Mouse (Mus musculus) thymus, postnatal 10 days (tissue): ENCODE measurements at regions not wholly inside any gene's neighbourhood (a gene's known extent, or its start where the extent isn't known, plus 50 kb on each side); places are given as distances from the start of the nearest gene placed in this dataset.

Source experiments
- DNase-seq, 2 experiments: peaks; one replicate each; pipeline ENCODE4 v3.0.0; 2021; ENCODE audit warnings: low spot score in 2 of 2

DNA sequence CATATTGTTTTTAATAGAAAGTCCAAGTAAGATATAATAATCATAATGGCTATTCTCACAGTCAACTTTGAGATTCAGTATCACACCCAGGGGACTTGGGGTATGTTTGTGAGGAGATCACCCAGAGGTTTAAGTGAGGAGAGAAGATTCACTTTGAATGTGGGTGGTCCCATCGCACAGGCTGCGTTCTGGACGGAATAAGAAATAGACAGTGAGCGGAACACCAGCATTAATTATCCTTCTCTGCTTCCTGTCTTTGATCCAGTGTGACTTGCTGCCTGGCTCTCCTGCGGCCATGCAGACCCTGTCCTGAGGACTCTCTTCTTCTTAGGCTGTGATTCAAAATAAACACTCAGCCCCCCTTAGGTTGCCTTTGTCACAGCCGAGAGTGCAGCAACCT lies 60.6 kb upstream of the Kras start:
- DNase-seq = no peak

DNA sequence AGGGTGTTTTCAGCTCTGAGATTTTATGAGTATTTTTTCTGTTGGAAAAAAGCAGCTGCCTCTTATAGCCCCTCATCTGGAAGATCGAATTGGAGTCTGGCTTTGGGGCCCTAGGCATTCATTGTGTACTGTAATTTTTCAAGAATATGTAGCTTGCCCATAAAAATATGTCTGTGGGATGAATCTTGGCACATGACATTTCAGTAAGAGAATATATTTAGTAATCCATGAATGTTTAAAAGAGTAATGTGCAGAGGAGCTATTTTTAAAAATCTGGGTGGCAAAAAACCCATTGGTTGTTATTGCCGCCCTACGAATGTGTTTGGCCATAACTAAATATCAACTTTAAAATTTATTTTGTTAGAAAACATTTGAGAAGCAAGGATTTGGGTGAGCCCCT lies 59.0 kb upstream of the Kras start:
- DNase-seq = no peak

DNA sequence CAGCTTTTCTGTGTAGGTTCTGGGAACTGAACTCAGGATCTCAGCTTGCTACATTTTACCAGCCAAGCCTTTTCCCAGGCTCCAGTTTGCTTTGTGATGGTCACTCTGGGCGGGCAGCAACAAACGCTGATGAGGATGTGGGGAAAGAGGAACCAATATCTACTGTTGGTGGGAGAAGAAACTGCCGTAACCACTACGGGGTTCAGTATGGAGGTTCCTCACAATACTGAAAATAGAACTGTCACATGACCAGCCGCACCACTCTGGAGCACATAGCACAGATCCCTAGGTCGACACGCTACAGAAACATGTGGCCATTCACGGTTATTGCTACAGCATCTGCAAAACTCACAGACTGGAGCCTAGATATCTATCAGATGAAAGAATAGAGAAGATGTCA lies 57.2 kb upstream of the Kras start:
- no peak for DNase-seq

DNA sequence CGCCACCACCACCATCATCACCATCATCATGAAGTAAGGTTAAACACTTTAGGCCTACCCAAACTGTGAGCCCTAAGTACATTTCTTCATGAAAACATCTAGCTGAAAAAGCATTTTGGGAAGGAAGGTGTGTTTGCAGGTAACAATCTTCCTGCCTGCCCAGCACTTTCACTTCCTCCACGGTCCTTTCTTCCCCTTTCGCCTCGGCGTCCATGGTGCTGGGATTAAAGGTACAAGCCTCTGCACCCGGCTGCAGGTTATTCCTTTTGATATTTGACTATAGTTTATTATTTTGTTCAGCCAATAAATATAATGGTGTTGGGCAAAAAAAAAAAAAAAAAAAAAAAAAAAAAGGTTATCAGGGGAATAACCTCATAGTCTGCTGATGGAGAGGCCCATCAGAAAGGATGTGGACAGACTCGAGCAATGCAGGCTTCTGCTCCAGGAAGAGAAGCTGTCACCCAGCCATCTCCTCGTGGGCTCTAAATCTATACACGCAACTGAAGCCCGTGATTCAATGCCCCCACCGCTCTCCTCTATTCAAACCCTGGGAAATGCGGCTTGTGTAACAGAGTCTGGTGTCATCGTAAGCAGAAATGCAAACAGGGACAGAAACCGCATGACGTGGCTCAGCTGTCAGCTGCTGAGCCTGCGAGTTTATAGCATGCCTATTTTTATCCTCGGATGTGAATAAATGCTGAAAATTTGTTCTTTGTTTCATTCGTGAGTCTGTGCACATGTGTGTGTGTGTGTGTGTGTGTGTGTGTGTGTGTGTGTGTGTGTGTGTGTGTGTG lies 56.5 kb upstream of the Kras start:
- peak; percentile 43 to 55 for DNase-seq

DNA sequence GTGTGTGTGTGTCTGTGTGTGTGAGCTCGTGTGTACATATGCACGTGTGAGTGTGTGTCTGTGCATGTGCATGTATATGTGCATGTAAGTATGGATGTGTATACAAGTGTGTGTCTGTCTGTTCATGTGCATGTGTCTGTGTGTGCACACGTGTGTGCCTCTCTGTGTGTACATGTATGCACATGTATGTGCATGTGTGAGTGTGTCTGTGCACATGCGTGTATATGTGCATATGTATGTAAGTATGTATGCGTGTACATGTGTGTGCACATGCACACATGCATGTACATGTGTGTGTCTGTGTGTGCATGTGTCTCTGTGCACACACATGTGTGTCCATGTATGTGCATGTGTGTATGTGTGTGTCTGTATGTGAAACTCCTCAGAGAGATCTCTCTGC lies 55.6 kb upstream of the Kras start:
- no peak for DNase-seq

DNA sequence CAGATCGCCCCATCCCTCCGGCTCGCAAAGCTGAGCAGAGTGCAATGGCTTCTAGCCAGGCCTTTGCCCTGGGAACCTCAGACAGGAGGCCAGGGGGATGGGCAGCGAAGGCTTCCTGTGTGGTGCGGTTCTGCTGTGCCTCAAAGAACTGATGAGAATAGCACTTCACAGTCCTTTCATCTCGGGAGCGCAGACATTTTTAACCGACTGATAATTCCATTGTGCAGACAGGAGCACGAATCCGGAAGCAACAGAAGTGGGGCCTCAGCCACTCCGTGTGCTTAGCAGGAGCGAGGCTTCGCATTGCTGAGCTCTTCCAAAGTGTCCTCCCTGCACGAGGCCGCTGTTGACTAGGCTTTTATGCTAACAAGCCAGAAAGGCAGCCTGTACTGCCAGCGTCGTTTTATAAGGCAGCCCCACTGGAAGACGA lies 53.6 kb upstream of the Kras start:
- DNase-seq = peak; percentile 68 to 70

DNA sequence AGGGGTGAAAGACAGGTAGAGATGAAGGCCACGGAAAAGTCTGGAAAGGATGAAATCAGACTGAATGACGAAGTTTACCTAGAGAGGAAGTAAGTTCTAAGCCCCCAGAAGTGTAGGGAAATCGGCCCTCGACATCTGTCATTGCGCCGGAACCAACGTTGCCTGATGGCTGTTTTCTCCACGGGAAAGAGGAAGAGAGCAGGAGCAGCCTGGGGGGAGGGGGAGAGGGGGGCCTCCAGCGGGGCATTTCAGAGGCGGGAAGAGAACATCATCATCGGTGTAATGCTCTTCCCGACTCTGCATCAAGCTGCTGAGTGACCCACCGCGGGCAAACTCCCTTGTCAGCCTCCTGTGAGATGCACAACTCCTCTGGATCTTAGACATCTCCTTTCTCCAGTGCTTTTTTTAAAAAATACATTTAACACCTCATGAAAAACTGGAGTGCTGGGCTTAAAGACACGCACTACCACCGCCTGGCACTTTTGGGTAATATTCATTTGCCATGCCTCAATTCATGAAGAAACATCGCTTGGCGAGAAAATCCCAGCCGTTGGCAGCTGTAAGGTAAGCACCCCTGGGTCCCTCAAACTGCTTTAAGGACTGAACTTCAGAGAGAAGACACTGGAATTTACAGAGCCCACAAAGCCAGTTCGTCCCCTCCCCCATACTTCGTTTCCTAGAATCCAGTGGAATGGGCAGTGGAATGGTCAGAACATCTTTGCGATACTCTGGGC lies 53.0 kb upstream of the Kras start:
- DNase-seq = no peak

DNA sequence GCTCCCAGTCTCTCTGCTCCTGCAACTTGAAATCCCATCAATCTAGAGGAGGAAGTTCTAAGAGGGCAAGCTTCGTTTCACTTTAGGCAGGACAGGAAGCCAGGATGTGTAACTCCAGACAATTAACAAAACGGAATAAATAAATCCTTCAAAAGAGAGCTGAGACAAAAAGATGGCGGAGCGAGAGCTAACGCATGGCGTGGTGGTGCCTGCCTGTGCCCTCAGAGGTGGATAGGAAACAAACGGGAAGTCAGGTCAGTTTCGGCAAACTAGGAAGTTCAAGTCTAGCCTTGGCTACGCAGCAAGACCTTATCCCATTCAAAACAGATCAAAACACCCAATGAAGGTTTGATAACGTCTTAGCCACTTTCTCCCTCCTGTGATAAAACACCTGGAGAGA lies 52.1 kb upstream of the Kras start:
- no peak for DNase-seq

DNA sequence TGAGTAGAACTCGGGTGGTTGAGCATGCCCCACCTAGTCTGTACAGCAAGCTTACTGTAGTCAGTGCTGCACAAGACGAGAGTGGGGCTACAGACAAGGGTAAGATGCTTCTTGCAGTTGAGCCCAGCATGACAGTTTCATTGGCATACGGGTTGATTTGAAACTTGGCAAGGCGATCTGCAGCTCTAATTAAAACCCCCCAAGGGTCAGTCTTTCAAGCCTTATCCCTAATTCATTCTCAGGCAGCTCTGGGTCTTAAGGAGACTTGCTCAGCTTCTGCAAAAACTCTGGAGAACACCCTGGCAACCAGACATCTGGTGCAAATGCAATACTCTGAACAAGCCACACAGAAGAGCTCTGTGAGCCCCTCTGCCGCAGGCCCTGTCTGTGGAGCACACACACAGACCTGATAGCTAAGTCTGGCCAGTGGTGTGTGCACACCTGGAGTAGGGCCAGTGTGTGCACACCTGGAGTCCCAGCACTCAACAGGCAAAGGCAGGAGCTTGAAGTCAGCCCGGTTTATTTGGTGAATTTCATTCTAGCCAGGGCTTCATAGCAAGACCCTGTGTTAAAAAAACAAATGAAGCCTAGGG lies 50.3 kb upstream of the Kras start:
- DNase-seq = no peak
